Mouse (Mus musculus): ENCODE results near the gene Gramd1c.

Gene Gramd1c

GRCm38 (mm10) chr16:44063025-44063894, at the start of gene Gramd1c:
TSS of gene Gramd1c (minus strand) at chr16:44063345.
- peak; percentile 61 for DNase-seq (ENCODE audit: low read depth, low spot score)

GRCm38 (mm10) chr16:44109002-44109401, 45.9 kb upstream of the Gramd1c start:
- no peak for DNase-seq (ENCODE audit: low read depth, low spot score)

GRCm38 (mm10) chr16:44105211-44105610, 42.1 kb upstream of the Gramd1c start:
- no peak for DNase-seq (ENCODE audit: low read depth, low spot score)

- DNase-seq (ENCODE audit: low read depth, low spot score) = peak; percentile 15
These were observed 40.9 kb upstream of the Gramd1c start for GRCm38 (mm10) chr16:44103806-44104766.

- peak; percentile 22 for DNase-seq (ENCODE audit: low read depth, low spot score)
These were observed 39.8 kb upstream of the Gramd1c start for GRCm38 (mm10) chr16:44102925-44103324.

- no peak for DNase-seq (ENCODE audit: low read depth, low spot score)
These were observed 38.1 kb upstream of the Gramd1c start for GRCm38 (mm10) chr16:44101181-44101710.

- no peak for DNase-seq (ENCODE audit: low read depth, low spot score)
These were observed 36.2 kb upstream of the Gramd1c start for GRCm38 (mm10) chr16:44099377-44099776.

GRCm38 (mm10) chr16:44087650-44088049, 24.5 kb upstream of the Gramd1c start:
- no peak for DNase-seq (ENCODE audit: low read depth, low spot score)

- no peak for DNase-seq (ENCODE audit: low read depth, low spot score)
These were observed 1.8 kb downstream of the Gramd1c start for GRCm38 (mm10) chr16:44061341-44061740.

GRCm38 (mm10) chr16:44060604-44061286, 2.4 kb downstream of the Gramd1c start:
- DNase-seq (ENCODE audit: low read depth, low spot score) = no peak

- peak; percentile 78 for DNase-seq (ENCODE audit: low read depth, low spot score)
These were observed 4.4 kb downstream of the Gramd1c start for GRCm38 (mm10) chr16:44058745-44059144.

- DNase-seq (ENCODE audit: low read depth, low spot score) = no peak
These were observed 7.4 kb downstream of the Gramd1c start for GRCm38 (mm10) chr16:44055766-44056165.

GRCm38 (mm10) chr16:44053265-44053664, 9.9 kb downstream of the Gramd1c start:
- DNase-seq (ENCODE audit: low read depth, low spot score) = no peak

GRCm38 (mm10) chr16:44052390-44052789, 10.8 kb downstream of the Gramd1c start:
- DNase-seq (ENCODE audit: low read depth, low spot score) = no peak

- DNase-seq (ENCODE audit: low read depth, low spot score) = no peak
These were observed 13.0 kb downstream of the Gramd1c start for GRCm38 (mm10) chr16:44050139-44050538.

- peak; percentile 32 for DNase-seq (ENCODE audit: low read depth, low spot score)
These were observed 24.0 kb downstream of the Gramd1c start for GRCm38 (mm10) chr16:44039112-44039511.

GRCm38 (mm10) chr16:44035221-44035620, 27.9 kb downstream of the Gramd1c start:
- DNase-seq (ENCODE audit: low read depth, low spot score) = no peak

GRCm38 (mm10) chr16:44033365-44033764, 29.8 kb downstream of the Gramd1c start:
- no peak for DNase-seq (ENCODE audit: low read depth, low spot score)

GRCm38 (mm10) chr16:44029273-44029672, 33.9 kb downstream of the Gramd1c start:
- no peak for DNase-seq (ENCODE audit: low read depth, low spot score)

GRCm38 (mm10) chr16:44026822-44027221, 36.3 kb downstream of the Gramd1c start:
- no peak for DNase-seq (ENCODE audit: low read depth, low spot score)

- no peak for DNase-seq (ENCODE audit: low read depth, low spot score)
These were observed 36.9 kb downstream of the Gramd1c start for GRCm38 (mm10) chr16:44026210-44026609.

Measured in CD4-positive, CD25-positive, alpha-beta regulatory T cell, adult 2 months (primary cell).